Mouse (Mus musculus): ENCODE results near the gene Mug2. TPM values are rescaled to one million over a fixed set of nuclear protein-coding genes. Genes with fewer than 3 reads are reported as not detected.
"Not testable (repeated sequence)": the region's sequence is repeated elsewhere in the genome, so short reads cannot be mapped to it uniquely, and the experiment has no call there.

Mug2 gene
- total RNA-seq (2021): 1 to 10 TPM; 1.7 to 3.6 TPM
- long read RNA-seq, experiment 1, partial matches to known transcripts: 1 of 2 reads
- long read RNA-seq, experiment 1, other reads (novel, unspliced or antisense): 1 of 2 reads
- long read RNA-seq, experiment 2: 0 reads

GRCm38 (mm10) chr6:122006461-122006860 lies at the start of gene Mug2:
Mug2 (plus strand) TSS chr6:122006761.
- not testable (repeated sequence) for DNase-seq

DNA sequence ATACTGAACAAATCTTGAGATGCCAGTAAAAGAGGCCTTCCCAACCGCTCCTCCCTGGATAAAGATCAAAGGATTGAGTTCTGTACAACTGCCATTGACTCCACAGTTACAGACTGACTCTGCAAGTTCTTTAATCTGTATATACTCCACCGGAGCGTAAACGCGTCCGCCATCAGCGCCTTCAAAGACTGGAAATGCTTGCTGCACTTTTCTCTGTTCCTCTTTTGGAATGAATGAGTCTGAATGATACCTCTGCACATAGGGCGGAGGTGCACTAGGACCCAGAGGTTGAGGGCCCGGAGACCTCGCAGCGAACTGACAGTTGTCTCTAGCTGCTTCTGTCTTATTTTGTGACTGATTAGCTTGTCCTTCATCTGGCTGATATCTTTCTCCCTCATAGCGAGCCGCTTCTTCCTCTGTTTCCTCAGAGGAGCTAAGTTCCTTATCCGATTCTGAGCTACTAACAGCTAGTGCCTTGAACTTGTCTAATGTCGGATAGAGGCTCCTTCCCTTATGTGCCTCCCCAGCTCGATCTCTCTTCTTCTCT lies 48.7 kb upstream of the Mug2 start:
- not testable (repeated sequence) for DNase-seq

GRCm38 (mm10) chr6:121975701-121976100 lies 30.9 kb upstream of the Mug2 start:
- no peak for DNase-seq

DNA sequence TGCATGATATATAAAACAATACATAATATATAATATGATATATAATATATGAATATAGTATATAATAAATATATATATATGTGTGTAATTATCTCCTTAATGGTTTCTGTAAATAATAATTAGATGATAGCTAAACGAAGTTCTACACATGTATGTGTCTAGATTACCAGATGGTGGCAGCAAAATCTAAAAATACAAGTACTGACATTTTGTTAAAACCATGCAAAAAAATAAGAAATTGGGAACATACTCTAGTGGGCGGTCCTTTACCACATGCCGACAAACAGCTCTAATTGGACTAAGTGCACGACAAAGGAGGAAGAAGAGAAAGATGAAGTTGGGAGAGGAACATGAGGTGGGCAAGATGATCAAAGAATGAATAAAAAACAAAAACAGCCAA lies 94.3 kb downstream of the Mug2 start:
- no peak for DNase-seq

DNA sequence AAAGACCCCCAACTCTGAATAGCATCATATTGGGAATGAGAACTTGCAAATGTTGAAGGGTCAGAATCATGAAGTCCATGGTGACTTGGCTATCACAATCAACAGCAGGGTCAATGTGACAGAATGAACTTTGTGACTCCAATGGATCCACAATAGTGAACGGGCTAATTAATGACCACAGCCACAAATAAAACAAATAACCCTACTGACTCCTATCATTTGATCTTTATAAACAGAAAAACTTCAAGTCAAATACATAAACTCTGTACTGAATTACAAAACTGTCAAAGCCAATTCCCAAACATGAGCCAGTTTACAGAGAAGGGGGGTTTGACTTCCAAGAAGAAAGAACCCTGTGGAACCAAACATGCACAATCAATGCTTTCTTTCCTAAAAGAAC lies 95.1 kb downstream of the Mug2 start:
- no peak for DNase-seq

- no peak for DNase-seq
Observed at GRCm38 (mm10) chr6:122116963-122117362, 110.4 kb downstream of the Mug2 start.

DNA sequence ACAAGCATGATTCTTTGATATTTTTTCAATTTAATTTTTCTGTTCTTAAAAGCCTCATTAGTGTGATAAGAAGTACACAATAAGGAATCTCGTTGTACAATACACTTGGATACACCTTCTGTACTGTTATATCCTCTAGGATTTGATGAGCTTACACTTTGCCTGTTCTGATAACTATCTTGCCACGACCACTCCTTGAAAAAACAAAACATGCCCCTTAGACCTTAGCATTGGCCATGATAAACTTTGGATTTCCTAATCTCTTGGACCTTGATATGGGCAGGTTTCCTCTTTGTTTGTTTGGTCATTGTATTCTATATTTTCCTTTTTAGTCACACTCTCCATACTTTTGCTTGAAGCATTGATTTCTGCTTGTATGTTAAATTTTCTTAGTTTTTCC lies 123.0 kb downstream of the Mug2 start:
- DNase-seq: no peak

Other genes starting within 250 kb of the Mug2 start
- 10 to 100 TPM; 19.8 to 31.9 TPM for gene Mug1, start 168.2 kb upstream of the Mug2 start, total RNA-seq (2021)